ENCODE assay signal across 8 mouse cellular contexts in genomic region chr7:80369461-80369860, GRCm38 (mm10). TPM values are rescaled to one million over a fixed set of nuclear protein-coding genes. Genes with fewer than 3 reads are reported as not detected.
A peak's percentile ranks its signal among the peaks of the same experiment; 100 is the strongest.
DNase-seq lines count a peak whose midpoint lies in the region; ATAC-seq and TF ChIP-seq lines count a peak whose summit lies in the region.

No protein-coding gene starts in this region.

- TF ChIP-seq CTCF in bone marrow, adult 2 months (IDR thresholded peaks at IDR 0.05; ENCODE audit: control insufficient read depth, insufficient read depth, low read length) = no peak

- peak overlapping the region; percentile 85 for H3K4me2 ChIP-seq in heart, embryonic 13.5 days
- peak overlapping the region; percentile 74 for H3K4me2 ChIP-seq in hindbrain, embryonic 12.5 days (replicated peaks)

- peak overlapping the region; percentile 29; the same call in 1 of the 2 replicates for H3K27ac ChIP-seq in heart, embryonic 13.5 days (replicated peaks)
- H3K27ac ChIP-seq in bone marrow, adult 2 months (ENCODE audit: control insufficient read depth, insufficient read depth, low read depth, low read length, poor library complexity) = peak overlapping the region; percentile 52; the same call in 1 of the 2 replicates
- H3K27ac ChIP-seq in hindbrain, embryonic 12.5 days = no peak overlapping the region
- no peak overlapping the region for H3K27ac ChIP-seq in midbrain, embryonic 10.5 days (replicated peaks)

- no peak for TF ChIP-seq POLR2A in bone marrow, adult 2 months (IDR thresholded peaks at IDR 0.05; ENCODE audit: borderline replicate concordance, control insufficient read depth, low read depth, low read length)

- H3K4me3 ChIP-seq in heart, embryonic 13.5 days = peak overlapping the region; percentile 91
- no peak overlapping the region for H3K4me3 ChIP-seq in bone marrow, adult 2 months (replicated peaks; ENCODE audit: control insufficient read depth, low read depth, low read length)
- 0 out of 2 replicates have a peak overlapping the region, but pooled peaks have one; percentile 92 for H3K4me3 ChIP-seq in hindbrain, embryonic 12.5 days
- peak overlapping the region; percentile 96; the same call in 1 of the 2 replicates for H3K4me3 ChIP-seq in midbrain, embryonic 10.5 days

- H3K9me3 ChIP-seq in heart, embryonic 13.5 days = no peaks in the 10 kb centered on the region
- no peaks in the 10 kb centered on the region for H3K9me3 ChIP-seq in hindbrain, embryonic 12.5 days (replicated peaks)
- H3K9me3 ChIP-seq in midbrain, embryonic 10.5 days (replicated peaks) = no peaks in the 10 kb centered on the region

- peaks cover 31% of the 10 kb centered on the region for H3K4me1 ChIP-seq in heart, embryonic 13.5 days
- H3K4me1 ChIP-seq in bone marrow, adult 2 months (ENCODE audit: control insufficient read depth, insufficient read depth, low read length) = peaks cover 11% of the 10 kb centered on the region
- H3K4me1 ChIP-seq in hindbrain, embryonic 12.5 days = peaks cover 16% of the 10 kb centered on the region
- H3K4me1 ChIP-seq in midbrain, embryonic 10.5 days = peaks cover 17% of the 10 kb centered on the region

- ATAC-seq in heart, embryonic 13.5 days (ENCODE audit: extremely low read depth, insufficient number of reproducible peaks, low FRiP score, low TSS enrichment) = no peak
- no peak for ATAC-seq in hindbrain, embryonic 12.5 days (ENCODE audit: low FRiP score)

- H3K36me3 ChIP-seq in heart, embryonic 13.5 days = peaks cover 42% of the 10 kb centered on the region
- H3K36me3 ChIP-seq in hindbrain, embryonic 12.5 days = peaks cover 36% of the 10 kb centered on the region
- peaks cover 39% of the 10 kb centered on the region for H3K36me3 ChIP-seq in midbrain, embryonic 10.5 days

- 64% methylated on average over 5 of the region's 5 CpGs for WGBS in heart, embryonic 13.5 days
- 26% methylated on average over 5 of the region's 5 CpGs for WGBS in bone marrow, adult 2 months
- 64% methylated on average over 5 of the region's 5 CpGs for WGBS in hindbrain, embryonic 12.5 days
- 73% methylated on average over 5 of the region's 5 CpGs for WGBS in midbrain, embryonic 10.5 days

- H3K9ac ChIP-seq in heart, embryonic 13.5 days = peak overlapping the region; percentile 94
- H3K9ac ChIP-seq in hindbrain, embryonic 12.5 days = peak overlapping the region; percentile 35; the same call in 1 of the 2 replicates

- no peaks in the 10 kb centered on the region for H3K27me3 ChIP-seq in heart, embryonic 13.5 days (replicated peaks)
- H3K27me3 ChIP-seq in hindbrain, embryonic 12.5 days = no peaks in the 10 kb centered on the region; the same call in 1 of the 2 replicates
- H3K27me3 ChIP-seq in midbrain, embryonic 10.5 days (ENCODE audit: low read depth, poor library complexity, severe bottlenecking) = no peaks in the 10 kb centered on the region

- no peak for DNase-seq in heart, adult 8-10 months (ENCODE audit: low spot score)
- DNase-seq in midbrain, embryonic 10.5 days (ENCODE audit: low spot score) = no peak
- no peak for DNase-seq in urinary bladder, adult 2 months (ENCODE audit: low spot score)
- no peak for DNase-seq in left cerebral cortex, adult 8-10 months (ENCODE audit: low spot score in 2 of 2)
- no peak for DNase-seq in embryo, embryonic 9.5 days (ENCODE audit: extremely low spot score)

RNA-seq across cellular contexts. Expression of gene Man2a2, which starts 1.7 kb away (rescaled TPM):
- polyA plus RNA-seq in heart, embryonic 13.5 days (2015; fragmentation: Nextera tagmentation; extraction: Ambion mirVana) = 15.0 and 19.3 TPM in 2 replicates
- 10 to 100 TPM; 61.2 to 66.5 (median 62.8) TPM for total RNA-seq in heart, adult 8-10 months (2022)
- polyA plus RNA-seq in bone marrow, adult 2 months (2011; ENCODE audit: insufficient read depth, insufficient read length, low replicate concordance, missing spikeins) = 25.1 and 40.0 TPM in 2 replicates
- polyA plus RNA-seq in hindbrain, embryonic 12.5 days (2016; fragmentation: Nextera tagmentation; extraction: Ambion mirVana) = 27.2 and 30.9 TPM in 2 replicates
- 15.7 and 18.4 TPM in 2 replicates for polyA plus RNA-seq in midbrain, embryonic 10.5 days (2016; fragmentation: Nextera tagmentation; extraction: Ambion mirVana)
- 37.1 and 49.6 TPM in 2 replicates for polyA plus RNA-seq in urinary bladder, adult 2 months (2012; rRNA removed)
- total RNA-seq in left cerebral cortex, adult 8-10 months (2022) = 100 to 1,000 TPM; 158 to 168 (median 165) TPM

RNA-seq across cellular contexts. Expression of gene Fes, which starts 18.3 kb away (rescaled TPM):
- polyA plus RNA-seq in heart, embryonic 13.5 days (2015; fragmentation: Nextera tagmentation; extraction: Ambion mirVana) = 10.7 and 10.8 TPM in 2 replicates
- total RNA-seq in heart, adult 8-10 months (2022) = 10 to 100 TPM in 2 of 4 experiments, 1 to 10 TPM in 2; 6.4 to 13.5 (median 9.1) TPM
- 143 and 311 TPM in 2 replicates for polyA plus RNA-seq in bone marrow, adult 2 months (2011; ENCODE audit: insufficient read depth, insufficient read length, low replicate concordance, missing spikeins)
- polyA plus RNA-seq in hindbrain, embryonic 12.5 days (2016; fragmentation: Nextera tagmentation; extraction: Ambion mirVana) = 10.2 and 11.8 TPM in 2 replicates
- 9.1 and 11.8 TPM in 2 replicates for polyA plus RNA-seq in midbrain, embryonic 10.5 days (2016; fragmentation: Nextera tagmentation; extraction: Ambion mirVana)
- polyA plus RNA-seq in urinary bladder, adult 2 months (2012; rRNA removed) = 22.6 and 24.0 TPM in 2 replicates
- total RNA-seq in left cerebral cortex, adult 8-10 months (2022) = 10 to 100 TPM in 1 of 4 experiments, 1 to 10 TPM in 3; 4.5 to 10.5 (median 6.9) TPM

RNA-seq across cellular contexts. Expression of gene Hddc3, which starts 26.6 kb away (rescaled TPM):
- polyA plus RNA-seq in heart, embryonic 13.5 days (2015; fragmentation: Nextera tagmentation; extraction: Ambion mirVana) = 14.5 and 16.5 TPM in 2 replicates
- total RNA-seq in heart, adult 8-10 months (2022) = 10 to 100 TPM; 33.3 to 40.0 (median 35.9) TPM
- polyA plus RNA-seq in bone marrow, adult 2 months (2011; ENCODE audit: insufficient read depth, insufficient read length, low replicate concordance, missing spikeins) = 5.0 and 16.2 TPM in 2 replicates
- polyA plus RNA-seq in hindbrain, embryonic 12.5 days (2016; fragmentation: Nextera tagmentation; extraction: Ambion mirVana) = 20.2 and 22.0 TPM in 2 replicates
- polyA plus RNA-seq in midbrain, embryonic 10.5 days (2016; fragmentation: Nextera tagmentation; extraction: Ambion mirVana) = 24.8 and 24.9 TPM in 2 replicates
- 33.3 and 40.9 TPM in 2 replicates for polyA plus RNA-seq in urinary bladder, adult 2 months (2012; rRNA removed)
- 10 to 100 TPM; 50.5 to 63.4 (median 57.2) TPM for total RNA-seq in left cerebral cortex, adult 8-10 months (2022)

RNA-seq across cellular contexts. Expression of gene Unc45a, which starts 28.7 kb away (rescaled TPM):
- 18.2 and 20.1 TPM in 2 replicates for polyA plus RNA-seq in heart, embryonic 13.5 days (2015; fragmentation: Nextera tagmentation; extraction: Ambion mirVana)
- total RNA-seq in heart, adult 8-10 months (2022) = 10 to 100 TPM; 12.2 to 16.0 (median 15.2) TPM
- polyA plus RNA-seq in bone marrow, adult 2 months (2011; ENCODE audit: insufficient read depth, insufficient read length, low replicate concordance, missing spikeins) = 10.8 and 43.9 TPM in 2 replicates
- polyA plus RNA-seq in hindbrain, embryonic 12.5 days (2016; fragmentation: Nextera tagmentation; extraction: Ambion mirVana) = 56.2 and 60.6 TPM in 2 replicates
- polyA plus RNA-seq in midbrain, embryonic 10.5 days (2016; fragmentation: Nextera tagmentation; extraction: Ambion mirVana) = 42.3 and 46.7 TPM in 2 replicates
- 92.8 and 117 TPM in 2 replicates for polyA plus RNA-seq in urinary bladder, adult 2 months (2012; rRNA removed)
- 10 to 100 TPM; 40.2 to 43.7 (median 42.4) TPM for total RNA-seq in left cerebral cortex, adult 8-10 months (2022)

RNA-seq across cellular contexts. Expression of gene Furin, which starts 35.8 kb away (rescaled TPM):
- polyA plus RNA-seq in heart, embryonic 13.5 days (2015; fragmentation: Nextera tagmentation; extraction: Ambion mirVana) = 14.2 and 14.8 TPM in 2 replicates
- 100 to 1,000 TPM in 2 of 4 experiments, 10 to 100 TPM in 2; 91.9 to 122 (median 99.2) TPM for total RNA-seq in heart, adult 8-10 months (2022)
- 22.2 and 31.0 TPM in 2 replicates for polyA plus RNA-seq in bone marrow, adult 2 months (2011; ENCODE audit: insufficient read depth, insufficient read length, low replicate concordance, missing spikeins)
- polyA plus RNA-seq in hindbrain, embryonic 12.5 days (2016; fragmentation: Nextera tagmentation; extraction: Ambion mirVana) = 6.1 and 6.9 TPM in 2 replicates
- polyA plus RNA-seq in midbrain, embryonic 10.5 days (2016; fragmentation: Nextera tagmentation; extraction: Ambion mirVana) = 3.0 and 3.9 TPM in 2 replicates
- polyA plus RNA-seq in urinary bladder, adult 2 months (2012; rRNA removed) = 25.3 and 40.7 TPM in 2 replicates
- 10 to 100 TPM; 30.7 to 33.6 (median 33.2) TPM for total RNA-seq in left cerebral cortex, adult 8-10 months (2022)

Comparison
In these comparisons a context has a peak if more than half of its experiments do, and no peak if none do; other contexts are left out.
1. H3K27ac ChIP-seq: peak in heart, embryonic 13.5 days (single experiment) and bone marrow, adult 2 months (single experiment); none in hindbrain, embryonic 12.5 days (single experiment) and midbrain, embryonic 10.5 days (single experiment).